Comparison of ENCODE assay signal across 25 mouse cellular contexts in the genomic region with DNA sequence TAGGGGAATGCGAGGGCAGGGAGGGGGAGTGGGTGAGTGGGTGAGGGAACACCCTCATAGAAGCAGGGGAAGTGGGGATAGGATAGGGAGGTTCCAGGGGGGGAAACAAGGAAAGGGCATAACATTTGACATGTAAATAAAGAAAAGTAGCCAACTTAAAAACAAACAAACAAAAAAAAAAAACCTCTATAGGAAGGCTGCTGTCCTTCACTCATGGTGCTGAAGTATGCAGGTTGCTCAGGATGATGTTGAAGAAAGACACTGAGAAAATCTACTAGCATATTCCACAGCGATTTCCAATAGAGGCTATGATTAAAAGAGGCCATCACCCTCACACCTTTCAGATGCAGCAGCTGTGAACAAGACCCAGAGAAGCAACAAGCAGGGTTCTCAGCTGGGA.
DNase-seq lines count a peak whose midpoint lies in the region; ATAC-seq and TF ChIP-seq lines count a peak whose summit lies in the region.
"Had no signal": no experiment of that assay in that cellular context is flagged by ENCODE, and none has a peak within 500 bp of the region (broad histone marks: within the 10 kb centered on the region; RNA-seq: fewer than 3 reads in every experiment).

No protein-coding gene starts in this region.

- no peaks in the 10 kb centered on the region for H3K4me1 ChIP-seq in lung, embryonic 14.5 days (ENCODE audit: insufficient read depth)
- no peaks in the 10 kb centered on the region for H3K4me1 ChIP-seq in embryonic facial prominence, embryonic 10.5 days
- H3K4me1 ChIP-seq: embryonic facial prominence, embryonic 12.5 days; heart, embryonic 13.5 days; limb, embryonic 15.5 days; liver, embryonic 13.5 days had no signal

- ATAC-seq in lung, embryonic 14.5 days (ENCODE audit: insufficient read depth), result no peak
- ATAC-seq: forebrain, embryonic 14.5 days; inflammation-experienced regulatory T-cells, adult 6 months; midbrain, embryonic 16.5 days had no signal

- no peak overlapping the region for H3K4me2 ChIP-seq in lung, embryonic 14.5 days
- H3K4me2 ChIP-seq: embryonic facial prominence, embryonic 12.5 days; heart, embryonic 13.5 days; hindbrain, embryonic 14.5 days; limb, embryonic 15.5 days; liver, embryonic 13.5 days; midbrain, embryonic 11.5 days had no signal

- H3K36me3 ChIP-seq in lung, embryonic 14.5 days (ENCODE audit: insufficient read depth), result no peaks in the 10 kb centered on the region
- no peaks in the 10 kb centered on the region for H3K36me3 ChIP-seq in embryonic facial prominence, embryonic 10.5 days (replicated peaks)
- H3K36me3 ChIP-seq: embryonic facial prominence, embryonic 12.5 days; heart, embryonic 13.5 days; limb, embryonic 15.5 days; liver, embryonic 13.5 days had no signal

- WGBS in lung, embryonic 14.5 days, result 59% methylated on average over 2 of the region's 2 CpGs
- 70% methylated on average over 2 of the region's 2 CpGs for WGBS in embryonic facial prominence, embryonic 10.5 days

- no peak overlapping the region for H3K4me3 ChIP-seq in lung, embryonic 14.5 days (ENCODE audit: low read depth, low read length)
- H3K4me3 ChIP-seq in embryonic facial prominence, embryonic 10.5 days, result no peak overlapping the region
- H3K4me3 ChIP-seq: embryonic facial prominence, embryonic 12.5 days; heart, embryonic 13.5 days; limb, embryonic 15.5 days; liver, embryonic 13.5 days had no signal

- H3K27ac ChIP-seq in lung, embryonic 14.5 days (ENCODE audit: low read depth), result no peak overlapping the region
- no peak overlapping the region for H3K27ac ChIP-seq in embryonic facial prominence, embryonic 10.5 days (replicated peaks)
- H3K27ac ChIP-seq: embryonic facial prominence, embryonic 12.5 days; heart, embryonic 13.5 days; hindbrain, embryonic 14.5 days; limb, embryonic 15.5 days; liver, embryonic 13.5 days had no signal

- no peak overlapping the region for H3K9ac ChIP-seq in lung, embryonic 14.5 days
- H3K9ac ChIP-seq: embryonic facial prominence, embryonic 12.5 days; heart, embryonic 13.5 days; hindbrain, embryonic 14.5 days; limb, embryonic 15.5 days; liver, embryonic 13.5 days had no signal

- no peaks in the 10 kb centered on the region for H3K27me3 ChIP-seq in lung, embryonic 14.5 days (ENCODE audit: insufficient read depth, low read length)
- H3K27me3 ChIP-seq in embryonic facial prominence, embryonic 10.5 days (replicated peaks; ENCODE audit: low read depth, poor library complexity, severe bottlenecking), result no peaks in the 10 kb centered on the region
- H3K27me3 ChIP-seq: embryonic facial prominence, embryonic 12.5 days; heart, embryonic 13.5 days; limb, embryonic 15.5 days; liver, embryonic 13.5 days had no signal

- no peak for TF ChIP-seq CTCF in lung, embryonic 14.5 days (IDR thresholded peaks at IDR 0.05; ENCODE audit: low read depth)

- no peaks in the 10 kb centered on the region for H3K9me3 ChIP-seq in lung, embryonic 14.5 days (ENCODE audit: low read depth, low read length)
- H3K9me3 ChIP-seq in embryonic facial prominence, embryonic 10.5 days, result no peaks in the 10 kb centered on the region
- H3K9me3 ChIP-seq: embryonic facial prominence, embryonic 12.5 days; heart, embryonic 13.5 days; limb, embryonic 15.5 days; liver, embryonic 13.5 days had no signal

- peak; percentile 33 for DNase-seq in lung, embryonic 14.5 days
- no peak for DNase-seq in lung, postnatal 4 days
- DNase-seq in NIH3T3 (ENCODE audit: low read depth), result peak; percentile 22
- DNase-seq in embryonic facial prominence, embryonic 10.5 days (ENCODE audit: low spot score), result peak; percentile 9
- no peak for DNase-seq in spleen, postnatal 14 days (ENCODE audit: low spot score in 2 of 2)
- no peak for DNase-seq in thymus, postnatal 25 days
- no peak for DNase-seq in frontal cortex, adult 2 months (ENCODE audit: extremely low spot score in 1 of 2, low spot score in 1 of 2)
- DNase-seq: adrenal gland, adult 8-10 months; cerebellum, adult 2 months; cerebellum, postnatal 25 days; heart, postnatal 10 days; kidney, adult 18-20 months; liver, embryonic 13.5 days; lung, adult 18-20 months; lung, postnatal 10 days; right cerebral cortex, postnatal 25 days; thymus, postnatal 14 days had no signal

Comparison
In these comparisons a context has a peak if more than half of its experiments do, and no peak if none do; other contexts are left out.
1. DNase-seq: peak in lung, embryonic 14.5 days (single experiment), NIH3T3 (single experiment) and embryonic facial prominence, embryonic 10.5 days (single experiment); none in lung, postnatal 4 days (0 of 2), spleen, postnatal 14 days (0 of 2), thymus, postnatal 25 days (single experiment) and frontal cortex, adult 2 months (0 of 2).